Mouse (Mus musculus): ENCODE measurements around the gene Lyplal1. TPM values are rescaled to one million over a fixed set of nuclear protein-coding genes. Genes with fewer than 3 reads are reported as not detected.

Lyplal1 gene
- total and polyA plus RNA-seq, 3 experiments = not detected

DNA sequence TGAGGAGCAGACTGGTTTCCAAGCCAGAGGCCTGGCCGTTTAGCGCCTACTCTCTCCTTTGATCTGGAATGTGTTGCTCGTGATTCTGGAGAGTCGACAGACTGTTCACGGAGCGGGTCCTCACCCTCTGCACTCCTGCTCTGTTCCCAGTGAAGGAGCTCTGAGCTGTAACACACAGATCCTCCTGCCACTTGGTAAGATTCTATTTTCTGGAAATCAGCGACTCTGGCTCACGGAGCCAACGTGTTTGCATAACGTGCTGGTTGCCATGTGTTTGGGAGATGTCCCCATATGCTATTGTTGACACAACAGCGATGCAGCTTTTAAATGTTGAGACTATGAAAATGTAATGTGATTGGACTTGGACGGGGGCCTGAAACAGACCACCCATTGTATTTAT is 20.8 kb upstream of the Lyplal1 start:
- Histone ChIP-seq H3K36me3 (replicated peaks) (no peaks in the 10 kb centered on the region), H3K4me1 (ENCODE audit: insufficient read depth, low read depth, low read length) (no peaks in the 10 kb centered on the region), H3K27me3 (ENCODE audit: insufficient read depth, low read length) (no peaks in the 10 kb centered on the region), H3K4me3 (ENCODE audit: low read depth, low read length) (no peak overlapping the region), H3K9me3 (replicated peaks) (peaks cover 18% of the 10 kb centered on the region)
- TF ChIP-seq TAL1 (conservative IDR thresholded peaks at IDR 0.05; ENCODE audit: low read depth, low read length) (no peak), GATA2 (IDR thresholded peaks at IDR 0.05; ENCODE audit: borderline replicate concordance, low read depth, low read length) (no peak), CTCF (IDR thresholded peaks at IDR 0.05; ENCODE audit: low read depth, low read length) (no peak), POLR2AphosphoS5 (IDR thresholded peaks at IDR 0.05; ENCODE audit: insufficient replicate concordance, low read depth, low read length) (no peak), GATA1 (IDR thresholded peaks at IDR 0.05; ENCODE audit: borderline replicate concordance, low read length) (no peak)
- DNase-seq (ENCODE audit: low spot score) (no peak), ATAC-seq (ENCODE audit: extremely low read depth, insufficient number of reproducible peaks, low FRiP score, poor library complexity, severe bottlenecking) (no peak; the same call in 1 of the 2 replicates)

- Histone ChIP-seq H3K27me3 (ENCODE audit: insufficient read depth, low read length) (no peaks in the 10 kb centered on the region), H3K4me3 (ENCODE audit: low read depth, low read length) (no peak overlapping the region), H3K4me1 (ENCODE audit: insufficient read depth, low read depth, low read length) (no peaks in the 10 kb centered on the region), H3K36me3 (replicated peaks) (no peaks in the 10 kb centered on the region), H3K9me3 (replicated peaks) (peaks cover 21% of the 10 kb centered on the region)
- TF ChIP-seq POLR2AphosphoS5 (IDR thresholded peaks at IDR 0.05; ENCODE audit: insufficient replicate concordance, low read depth, low read length) (no peak), GATA2 (IDR thresholded peaks at IDR 0.05; ENCODE audit: borderline replicate concordance, low read depth, low read length) (no peak), CTCF (IDR thresholded peaks at IDR 0.05; ENCODE audit: low read depth, low read length) (no peak), GATA1 (IDR thresholded peaks at IDR 0.05; ENCODE audit: borderline replicate concordance, low read length) (no peak), TAL1 (conservative IDR thresholded peaks at IDR 0.05; ENCODE audit: low read depth, low read length) (no peak)
- DNase-seq (ENCODE audit: low spot score) (no peak), ATAC-seq (ENCODE audit: extremely low read depth, insufficient number of reproducible peaks, low FRiP score, poor library complexity, severe bottlenecking) (no peak)
Measured at GRCm38 (mm10) chr1:186136636-186137380, 19.7 kb upstream of the Lyplal1 start.

DNA sequence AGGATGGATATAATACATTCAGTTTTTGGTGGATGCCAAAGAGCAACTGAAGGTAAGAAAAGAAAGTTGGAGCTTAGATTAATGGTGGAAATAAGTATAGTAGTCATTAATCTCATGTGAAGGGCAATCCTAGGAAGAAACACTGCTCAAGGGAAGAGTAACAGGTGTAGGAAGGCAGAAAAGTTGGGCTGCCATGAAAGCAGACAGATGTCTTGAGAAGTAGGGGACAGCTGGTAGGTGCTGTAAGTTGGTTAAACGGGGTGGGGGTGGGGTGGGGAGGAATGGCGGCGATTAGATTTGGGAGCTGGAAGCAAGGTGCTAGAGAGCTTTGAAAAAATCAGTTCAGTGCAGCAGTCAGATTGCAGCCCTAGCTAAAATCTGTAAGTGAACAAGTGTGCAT is 14.4 kb upstream of the Lyplal1 start:
- TF ChIP-seq GATA1 (IDR thresholded peaks at IDR 0.05; ENCODE audit: borderline replicate concordance, low read length) (no peak), TAL1 (conservative IDR thresholded peaks at IDR 0.05; ENCODE audit: low read depth, low read length) (no peak), GATA2 (IDR thresholded peaks at IDR 0.05; ENCODE audit: borderline replicate concordance, low read depth, low read length) (no peak), CTCF (IDR thresholded peaks at IDR 0.05; ENCODE audit: low read depth, low read length) (no peak), POLR2AphosphoS5 (IDR thresholded peaks at IDR 0.05; ENCODE audit: insufficient replicate concordance, low read depth, low read length) (no peak)
- DNase-seq (ENCODE audit: low spot score) = no peak

GRCm38 (mm10) chr1:186128940-186129339 is 11.8 kb upstream of the Lyplal1 start:
- Histone ChIP-seq H3K4me3 (ENCODE audit: low read depth, low read length) (no peak overlapping the region), H3K27me3 (ENCODE audit: insufficient read depth, low read length) (no peaks in the 10 kb centered on the region), H3K36me3 (replicated peaks) (no peaks in the 10 kb centered on the region), H3K9me3 (replicated peaks) (peaks cover 10% of the 10 kb centered on the region), H3K4me1 (ENCODE audit: insufficient read depth, low read depth, low read length) (no peaks in the 10 kb centered on the region)
- TF ChIP-seq POLR2AphosphoS5 (IDR thresholded peaks at IDR 0.05; ENCODE audit: insufficient replicate concordance, low read depth, low read length) = no peak
- TF ChIP-seq GATA1 (IDR thresholded peaks at IDR 0.05; ENCODE audit: borderline replicate concordance, low read length) = no peak
- TF ChIP-seq TAL1 (conservative IDR thresholded peaks at IDR 0.05; ENCODE audit: low read depth, low read length) = no peak
- no peak for TF ChIP-seq CTCF (IDR thresholded peaks at IDR 0.05; ENCODE audit: low read depth, low read length)
- TF ChIP-seq GATA2 (IDR thresholded peaks at IDR 0.05; ENCODE audit: borderline replicate concordance, low read depth, low read length) = no peak
- DNase-seq (ENCODE audit: low spot score) (no peak), ATAC-seq (ENCODE audit: extremely low read depth, insufficient number of reproducible peaks, low FRiP score, poor library complexity, severe bottlenecking) (no peak)

More for the DNA sequence above, 14.4 kb upstream of the Lyplal1 start:
- Histone ChIP-seq H3K9me3 (replicated peaks) (peaks cover 15% of the 10 kb centered on the region), H3K27me3 (ENCODE audit: insufficient read depth, low read length) (no peaks in the 10 kb centered on the region), H3K4me3 (ENCODE audit: low read depth, low read length) (no peak overlapping the region), H3K4me1 (ENCODE audit: insufficient read depth, low read depth, low read length) (no peaks in the 10 kb centered on the region), H3K36me3 (replicated peaks) (no peaks in the 10 kb centered on the region)
- no peak for ATAC-seq (ENCODE audit: extremely low read depth, insufficient number of reproducible peaks, low FRiP score, poor library complexity, severe bottlenecking)

DNA sequence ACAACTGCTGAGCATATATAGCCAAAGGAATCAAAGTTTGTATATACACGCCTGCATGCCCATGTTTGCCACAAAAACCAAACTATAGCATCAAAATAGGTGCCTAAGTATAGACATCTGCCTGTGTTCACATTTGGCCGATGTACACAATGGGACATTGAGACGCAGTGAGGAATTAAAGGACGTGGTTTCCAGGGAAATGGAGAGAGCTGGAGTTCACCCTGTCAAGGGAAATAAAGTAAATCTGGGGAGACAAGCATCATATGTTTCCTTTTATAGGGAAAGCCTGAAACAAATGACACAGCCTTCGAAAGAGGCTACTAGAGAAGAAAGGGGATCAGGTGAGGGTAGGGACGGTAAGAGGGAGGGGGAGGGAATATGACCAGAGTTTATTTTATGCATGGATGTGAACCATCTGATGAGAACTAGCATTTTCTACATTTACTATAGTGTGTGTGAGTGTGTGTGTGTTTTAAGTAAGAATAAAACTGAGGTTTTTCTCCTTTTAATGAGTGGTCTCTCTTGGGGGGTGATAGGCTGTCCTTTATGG is 9.3 kb upstream of the Lyplal1 start:
- DNase-seq (ENCODE audit: low spot score) (no peak), ATAC-seq (ENCODE audit: extremely low read depth, insufficient number of reproducible peaks, low FRiP score, poor library complexity, severe bottlenecking) (no peak)
- TF ChIP-seq GATA2 (IDR thresholded peaks at IDR 0.05; ENCODE audit: borderline replicate concordance, low read depth, low read length) = no peak
- TF ChIP-seq POLR2AphosphoS5 (IDR thresholded peaks at IDR 0.05; ENCODE audit: insufficient replicate concordance, low read depth, low read length) = no peak
- no peak for TF ChIP-seq CTCF (IDR thresholded peaks at IDR 0.05; ENCODE audit: low read depth, low read length)
- no peak for TF ChIP-seq GATA1 (IDR thresholded peaks at IDR 0.05; ENCODE audit: borderline replicate concordance, low read length)
- TF ChIP-seq TAL1 (conservative IDR thresholded peaks at IDR 0.05; ENCODE audit: low read depth, low read length) = no peak
- Histone ChIP-seq H3K9me3 (replicated peaks) (peaks cover 7% of the 10 kb centered on the region), H3K4me1 (ENCODE audit: insufficient read depth, low read depth, low read length) (no peaks in the 10 kb centered on the region), H3K27me3 (ENCODE audit: insufficient read depth, low read length) (no peaks in the 10 kb centered on the region), H3K36me3 (replicated peaks) (no peaks in the 10 kb centered on the region), H3K4me3 (ENCODE audit: low read depth, low read length) (no peak overlapping the region)

GRCm38 (mm10) chr1:186123690-186124089 is 6.6 kb upstream of the Lyplal1 start:
- DNase-seq (ENCODE audit: low spot score) = no peak
- Histone ChIP-seq H3K36me3 (replicated peaks) (no peaks in the 10 kb centered on the region), H3K4me3 (ENCODE audit: low read depth, low read length) (no peak overlapping the region), H3K9me3 (replicated peaks) (peaks cover 7% of the 10 kb centered on the region), H3K27me3 (ENCODE audit: insufficient read depth, low read length) (no peaks in the 10 kb centered on the region), H3K4me1 (ENCODE audit: insufficient read depth, low read depth, low read length) (no peaks in the 10 kb centered on the region)
- TF ChIP-seq TAL1 (conservative IDR thresholded peaks at IDR 0.05; ENCODE audit: low read depth, low read length) (no peak), CTCF (IDR thresholded peaks at IDR 0.05; ENCODE audit: low read depth, low read length) (no peak), GATA2 (IDR thresholded peaks at IDR 0.05; ENCODE audit: borderline replicate concordance, low read depth, low read length) (no peak), POLR2AphosphoS5 (IDR thresholded peaks at IDR 0.05; ENCODE audit: insufficient replicate concordance, low read depth, low read length) (no peak), GATA1 (IDR thresholded peaks at IDR 0.05; ENCODE audit: borderline replicate concordance, low read length) (no peak)
- ATAC-seq (ENCODE audit: extremely low read depth, insufficient number of reproducible peaks, low FRiP score, poor library complexity, severe bottlenecking) = no peak
